Mouse (Mus musculus) ES-Bruce4 (cell line): ENCODE results near the gene Otoa. TPM values are rescaled to one million over a fixed set of nuclear protein-coding genes. Genes with fewer than 3 reads are reported as not detected.

Experiments used
- H3K27ac ChIP-seq: 2 replicates; pipeline ENCODE4 v1.5.1; 2012; ENCODE audit warnings: low read length, inconsistent platforms; ENCODE audit not compliant: insufficient read depth
- H3K27me3 ChIP-seq: 2 replicates; pipeline ENCODE4 v1.6.1; 2012; ENCODE audit warnings: mild to moderate bottlenecking, low read length, inconsistent platforms; ENCODE audit not compliant: control insufficient read depth, poor library complexity, insufficient read depth, severe bottlenecking
- H3K36me3 ChIP-seq: 2 replicates; pipeline ENCODE4 v1.6.1; 2012; ENCODE audit warnings: inconsistent platforms, mild to moderate bottlenecking, low read length, moderate library complexity; ENCODE audit not compliant: control insufficient read depth, poor library complexity, insufficient read depth, severe bottlenecking
- H3K4me1 ChIP-seq: one replicate; pipeline ENCODE4 v1.8.1; 2011; ENCODE audit warnings: low read length; ENCODE audit not compliant: control insufficient read depth, insufficient read depth
- H3K4me3 ChIP-seq: 2 replicates; pipeline ENCODE4 v1.5.1; 2011; ENCODE audit warnings: low read depth, mild to moderate bottlenecking, low read length
- H3K9ac ChIP-seq: 2 replicates; pipeline ENCODE4 v1.6.1; 2012; ENCODE audit warnings: low read depth, mild to moderate bottlenecking, inconsistent platforms; ENCODE audit not compliant: poor library complexity, severe bottlenecking
- H3K9me3 ChIP-seq: replicated peaks from 2 replicates; pipeline ENCODE4 v1.6.1; 2012; ENCODE audit warnings: mild to moderate bottlenecking, low read length, inconsistent platforms; ENCODE audit not compliant: control insufficient read depth, poor library complexity, insufficient read depth, severe bottlenecking
- CTCF ChIP-seq: IDR thresholded peaks from one replicate; pipeline ENCODE4 v1.8.1; 2011; ENCODE audit warnings: low read depth, low read length
- EP300 ChIP-seq: IDR thresholded peaks from 2 replicates; pipeline ENCODE4 v1.6.1; 2011; ENCODE audit warnings: low read depth, low read length; ENCODE audit not compliant: insufficient read depth
- POLR2A ChIP-seq: IDR thresholded peaks from one replicate; pipeline ENCODE4 v1.8.1; 2011; ENCODE audit warnings: low read length; ENCODE audit not compliant: insufficient read depth
- polyA plus RNA-seq: library from polyadenylated mRNA; stranded (reverse); fragments of >200 nt; gene quantifications from 2 replicates; pipeline ENCODE4 v1.2.4, GENCODE M21; 2011; ENCODE audit warnings: low read depth; ENCODE audit not compliant: missing spikeins, insufficient read depth, insufficient read length

The Otoa gene
- polyA plus RNA-seq, 1 experiment = not detected

DNA sequence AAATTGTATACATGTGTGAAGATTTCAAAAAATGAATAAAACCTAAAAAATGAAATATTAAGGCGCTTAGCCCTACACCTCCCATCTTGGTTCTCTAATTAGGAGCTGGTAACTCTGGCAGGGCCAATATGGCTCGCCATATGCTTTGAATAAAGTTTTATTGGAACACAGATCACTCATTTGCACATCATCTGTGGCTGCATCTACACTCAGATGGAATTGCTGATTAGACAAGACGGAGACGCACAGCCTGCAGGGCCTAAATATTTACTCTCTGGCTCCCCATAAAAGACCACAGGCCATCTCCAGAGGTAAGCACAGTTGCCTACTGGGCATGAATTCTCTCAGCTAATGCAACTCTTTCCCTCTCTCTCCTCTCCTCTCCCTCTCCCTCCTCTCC is 130.4 kb downstream of the Otoa start:
- H3K4me3 ChIP-seq = no peak overlapping the region
- no peaks in the 10 kb centered on the region for H3K27me3 ChIP-seq
- no peaks in the 10 kb centered on the region for H3K9me3 ChIP-seq
- H3K36me3 ChIP-seq = no peaks in the 10 kb centered on the region
- H3K4me1 ChIP-seq = no peaks in the 10 kb centered on the region
- no peak for TF ChIP-seq POLR2A
- no peak for TF ChIP-seq EP300
- TF ChIP-seq CTCF = no peak
- H3K27ac ChIP-seq = no peak overlapping the region
- no peak overlapping the region for H3K9ac ChIP-seq

Other genes with a start within 250 kb of the Otoa start
- 9.3 and 11.3 TPM in 2 replicates for gene Eef2k, start 238.8 kb upstream of the Otoa start, polyA plus RNA-seq
- gene Polr3e, start 163.9 kb upstream of the Otoa start, polyA plus RNA-seq = 35.6 and 36.0 TPM in 2 replicates
- gene Cdr2, start 99.3 kb upstream of the Otoa start, polyA plus RNA-seq = 23.2 and 24.6 TPM in 2 replicates
- 2.3 TPM in 1 of 2 replicates, not detected in the other for gene Mfsd13b, start 99.1 kb upstream of the Otoa start, polyA plus RNA-seq
- 80.5 and 85.7 TPM in 2 replicates for gene Mettl9, start 47.2 kb upstream of the Otoa start, polyA plus RNA-seq
- gene Igsf6, start 7.1 kb upstream of the Otoa start, polyA plus RNA-seq = not detected in 2 replicates